17 mouse cellular contexts compared by ENCODE assay signal in the genomic region with DNA sequence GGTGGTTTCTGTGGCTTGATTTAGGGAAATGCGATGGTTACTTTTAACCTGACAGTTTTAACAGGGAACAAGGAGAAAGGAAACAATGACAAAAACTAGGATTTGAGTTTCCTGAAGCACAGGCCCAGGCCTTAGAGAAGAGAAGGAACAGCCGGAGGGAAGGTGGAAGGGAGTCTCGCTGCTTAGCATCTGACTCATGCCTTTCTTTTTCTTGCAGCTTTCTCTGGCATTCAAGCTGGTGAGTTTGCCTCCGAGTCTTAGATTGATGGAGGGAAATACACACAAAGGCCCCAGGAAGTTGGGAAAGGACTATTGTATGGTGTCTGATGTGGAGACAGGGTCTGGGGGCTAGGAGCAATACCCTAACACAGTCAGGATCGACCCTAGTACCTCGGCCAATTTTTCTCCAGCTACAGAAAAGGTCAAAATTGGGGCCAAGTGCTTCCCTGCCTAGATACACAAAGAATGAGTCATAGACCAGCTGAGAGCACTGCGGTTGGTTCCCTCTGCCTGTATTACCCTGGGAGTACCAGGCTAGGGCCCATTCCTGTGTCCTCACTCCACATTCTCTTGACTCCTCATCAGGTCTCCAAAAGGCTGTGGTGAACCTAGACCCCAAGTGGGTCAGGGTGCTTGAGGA. TPM values are rescaled to one million over a fixed set of nuclear protein-coding genes. Genes with fewer than 3 reads are reported as not detected.
A peak's percentile ranks its signal among the peaks of the same experiment; 100 is the strongest.
DNase-seq lines count a peak whose midpoint lies in the region; ATAC-seq and TF ChIP-seq lines count a peak whose summit lies in the region.
"Had no signal": no experiment of that assay in that cellular context is flagged by ENCODE, and none has a peak within 500 bp of the region (broad histone marks: within the 10 kb centered on the region; RNA-seq: fewer than 3 reads in every experiment).

No protein-coding gene starts in this region.

- no peaks in the 10 kb centered on the region for H3K36me3 ChIP-seq in hindbrain, embryonic 12.5 days
- H3K36me3 ChIP-seq: limb, embryonic 12.5 days; liver, embryonic 15.5 days; neural tube, embryonic 12.5 days had no signal

- intact Hi-C loops in left cerebral cortex, adult 2 months (cut with DNase I), result no loop called here

- WGBS in hindbrain, embryonic 12.5 days, result 77% methylated on average over 7 of the region's 7 CpGs

- peak overlapping the region; percentile 63 for H3K27ac ChIP-seq in left cerebral cortex, adult 2 months
- H3K27ac ChIP-seq in brown adipose tissue, adult 24 weeks (replicated peaks; ENCODE audit: low read depth, low read length), result peak overlapping the region; percentile 24; the same call in 1 of the 2 replicates
- H3K27ac ChIP-seq in hindbrain, embryonic 12.5 days, result no peak overlapping the region
- H3K27ac ChIP-seq: limb, embryonic 12.5 days; liver, embryonic 15.5 days; neural tube, embryonic 12.5 days had no signal

- H3K4me3 ChIP-seq in left cerebral cortex, adult 2 months, result no peak overlapping the region
- H3K4me3 ChIP-seq in brown adipose tissue, adult 24 weeks (ENCODE audit: insufficient read depth, low read depth, low read length), result no peak overlapping the region
- H3K4me3 ChIP-seq in hindbrain, embryonic 12.5 days, result no peak overlapping the region
- H3K4me3 ChIP-seq: limb, embryonic 12.5 days; liver, embryonic 15.5 days; neural tube, embryonic 12.5 days had no signal

- TF ChIP-seq CTCF in left cerebral cortex, adult 2 months (IDR thresholded peaks at IDR 0.05), result no peak

- H3K9ac ChIP-seq in hindbrain, embryonic 12.5 days, result no peak overlapping the region
- H3K9ac ChIP-seq: limb, embryonic 12.5 days; liver, embryonic 15.5 days; neural tube, embryonic 12.5 days had no signal

- no peak overlapping the region for H3K4me2 ChIP-seq in hindbrain, embryonic 12.5 days (replicated peaks)
- H3K4me2 ChIP-seq: limb, embryonic 12.5 days; liver, embryonic 15.5 days; neural tube, embryonic 12.5 days had no signal

- H3K9me3 ChIP-seq in hindbrain, embryonic 12.5 days (replicated peaks), result no peaks in the 10 kb centered on the region
- H3K9me3 ChIP-seq: limb, embryonic 12.5 days; liver, embryonic 15.5 days; neural tube, embryonic 12.5 days had no signal

- DNase-seq in left cerebral cortex, adult 2 months (ENCODE audit: extremely low spot score in 1 of 2, low spot score in 2 of 2), result peak; percentile 13 to 18
- DNase-seq in left cerebral cortex, adult 11 months (ENCODE audit: low spot score), result no peak
- DNase-seq in 416B (ENCODE audit: low read depth), result peak; percentile 77
- peak; percentile 69 for DNase-seq in adrenal gland, adult 2 months
- no peak for DNase-seq in gastrocnemius, adult 8-10 months (ENCODE audit: low spot score in 2 of 2)
- DNase-seq in cerebellum, adult 9-11 months, result no peak
- DNase-seq: cerebellum, postnatal 36 days; kidney, adult 8-10 months; kidney, postnatal 4 days had no signal

- no peaks in the 10 kb centered on the region for H3K4me1 ChIP-seq in brown adipose tissue, adult 24 weeks (ENCODE audit: control insufficient read depth, insufficient read depth, insufficient read length, low read length)
- H3K4me1 ChIP-seq in hindbrain, embryonic 12.5 days, result no peaks in the 10 kb centered on the region
- H3K4me1 ChIP-seq: limb, embryonic 12.5 days; neural tube, embryonic 12.5 days had no signal

- no peaks in the 10 kb centered on the region for H3K27me3 ChIP-seq in hindbrain, embryonic 12.5 days
- H3K27me3 ChIP-seq: limb, embryonic 12.5 days; liver, embryonic 15.5 days; neural tube, embryonic 12.5 days had no signal

- no peak for ATAC-seq in hindbrain, embryonic 12.5 days (ENCODE audit: low FRiP score)
- ATAC-seq: CD4-positive, CD25-positive, alpha-beta regulatory T cell, adult 4 months; midbrain, embryonic 16.5 days had no signal

RNA-seq across cellular contexts. Expression of a gene that starts 0.7 kb away (rescaled TPM):
- under 1 TPM in 1 of 2 experiments, not detected in 1; 0.36 TPM for total RNA-seq in left cerebral cortex, adult 2 months (2021)
- 1 to 10 TPM; 5.1 to 6.9 TPM for total RNA-seq in adrenal gland, adult 2 months (2021)
- polyA plus RNA-seq in adrenal gland, adult 2 months (2012; rRNA removed), result 1.6 and 2.0 TPM in 2 replicates
- 2.2 and 3.9 TPM in 2 replicates for polyA plus RNA-seq in brown adipose tissue, adult 24 weeks (2012; ENCODE audit: insufficient read depth, insufficient read length, missing spikeins)
- total RNA-seq in gastrocnemius, adult 8-10 months (2022), result not detected
- 0.25 and 0.45 TPM in 2 replicates for polyA plus RNA-seq in hindbrain, embryonic 12.5 days (2016; fragmentation: Nextera tagmentation; extraction: Ambion mirVana)
- total RNA-seq: gastrocnemius, adult 18-20 months had no signal

RNA-seq across cellular contexts. Expression of a gene that starts 43.1 kb away (rescaled TPM):
- 1 to 10 TPM; 4.7 to 5.0 TPM for total RNA-seq in left cerebral cortex, adult 2 months (2021)
- 1 to 10 TPM; 7.6 to 8.3 TPM for total RNA-seq in adrenal gland, adult 2 months (2021)
- 4.0 and 4.2 TPM in 2 replicates for polyA plus RNA-seq in adrenal gland, adult 2 months (2012; rRNA removed)
- 11.0 and 11.9 TPM in 2 replicates for polyA plus RNA-seq in brown adipose tissue, adult 24 weeks (2012; ENCODE audit: insufficient read depth, insufficient read length, missing spikeins)
- total RNA-seq in gastrocnemius, adult 8-10 months (2022), result 1 to 10 TPM in 3 of 4 experiments, under 1 TPM in 1; 0.94 to 2.2 (median 1.4) TPM
- 0.43 and 0.49 TPM in 2 replicates for polyA plus RNA-seq in hindbrain, embryonic 12.5 days (2016; fragmentation: Nextera tagmentation; extraction: Ambion mirVana)

RNA-seq across cellular contexts. Expression of a gene that starts 45.3 kb away (rescaled TPM):
- total RNA-seq in left cerebral cortex, adult 2 months (2021), result 10 to 100 TPM; 11.6 to 14.3 TPM
- total RNA-seq in adrenal gland, adult 2 months (2021), result 10 to 100 TPM; 16.4 to 17.7 TPM
- 5.4 and 5.5 TPM in 2 replicates for polyA plus RNA-seq in adrenal gland, adult 2 months (2012; rRNA removed)
- 15.9 and 17.1 TPM in 2 replicates for polyA plus RNA-seq in brown adipose tissue, adult 24 weeks (2012; ENCODE audit: insufficient read depth, insufficient read length, missing spikeins)
- 1 to 10 TPM in 3 of 4 experiments, under 1 TPM in 1; 0.73 to 1.8 (median 1.4) TPM for total RNA-seq in gastrocnemius, adult 8-10 months (2022)
- 7.2 and 9.1 TPM in 2 replicates for polyA plus RNA-seq in hindbrain, embryonic 12.5 days (2016; fragmentation: Nextera tagmentation; extraction: Ambion mirVana)
- polyA plus RNA-seq: CD4-positive, CD25-positive, alpha-beta regulatory T cell, adult 4 months had no signal

Comparison
In these comparisons a context has a peak if more than half of its experiments do, and no peak if none do; other contexts are left out.
1. DNase-seq: peak in left cerebral cortex, adult 2 months (2 of 2), 416B (single experiment) and adrenal gland, adult 2 months (single experiment); none in left cerebral cortex, adult 11 months (single experiment), gastrocnemius, adult 8-10 months (0 of 2) and cerebellum, adult 9-11 months (single experiment).
2. RNA of a gene that starts 0.7 kb away (total RNA-seq): 5.1 to 6.9 TPM in adrenal gland, adult 2 months; 0.36 TPM in left cerebral cortex, adult 2 months and not detected in gastrocnemius, adult 8-10 months; every median in the first group is over 4 times any median in the second.
3. RNA of a gene that starts 45.3 kb away (total RNA-seq): 16.4 to 17.7 TPM in adrenal gland, adult 2 months and 11.6 to 14.3 TPM in left cerebral cortex, adult 2 months; 0.73 to 1.8 TPM in gastrocnemius, adult 8-10 months; every median in the first group is over 4 times any median in the second.